Mouse (Mus musculus): Measurements from ENCODE around the gene Ppdpf. TPM values are rescaled to one million over a fixed set of nuclear protein-coding genes. Genes with fewer than 3 reads are reported as not detected.
"Not testable (repeated sequence)": the region's sequence is repeated elsewhere in the genome, so short reads cannot be mapped to it uniquely, and the experiment has no call there.

The Ppdpf gene
- total RNA-seq, 1 experiment from 2014 or later = 79.5 TPM

DNA sequence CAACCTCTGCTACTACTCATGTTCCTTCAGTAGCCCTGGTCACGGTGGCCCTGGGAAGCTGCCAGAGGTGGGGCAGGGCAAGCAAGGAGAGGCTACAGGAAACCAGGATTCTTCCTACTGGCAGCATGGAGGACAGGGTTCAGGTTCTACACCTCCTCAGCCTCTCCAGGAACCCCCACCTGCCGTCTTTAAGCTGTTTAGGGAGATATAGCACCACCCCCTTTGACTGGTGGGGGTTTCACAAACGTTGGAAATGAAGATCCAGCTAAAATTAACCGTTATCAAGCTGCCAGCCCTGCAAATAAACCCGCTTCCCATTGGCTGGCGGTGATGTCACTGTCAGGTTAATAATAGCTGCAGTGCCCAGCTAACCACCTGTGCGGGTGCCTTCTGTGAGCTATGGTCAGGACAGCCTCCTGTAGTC, 27.9 kb upstream of the Ppdpf start:
- no peak for DNase-seq

DNA sequence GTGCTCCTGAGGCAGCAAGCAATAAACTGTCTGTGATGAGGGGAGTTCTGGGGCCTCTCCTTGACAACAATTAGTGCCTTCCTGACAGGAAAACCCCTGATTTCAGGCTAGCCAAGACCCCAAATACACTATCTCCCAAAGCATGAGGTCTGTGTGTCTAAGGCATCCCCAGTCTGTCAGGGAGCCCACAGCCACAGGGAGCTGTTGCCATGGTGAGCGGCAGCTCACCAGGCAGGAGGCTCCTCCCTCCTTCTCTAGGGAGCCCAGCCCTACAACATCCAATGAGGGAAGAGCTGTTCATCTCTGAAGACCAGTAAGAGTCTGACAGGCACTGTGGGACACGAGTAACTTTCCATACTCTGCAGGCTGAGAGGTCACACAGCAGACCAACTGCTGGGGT, 27.3 kb upstream of the Ppdpf start:
- no peak for DNase-seq

GRCm38 (mm10) chr2:181160821-181161220, 26.2 kb upstream of the Ppdpf start:
- DNase-seq = no peak

DNA sequence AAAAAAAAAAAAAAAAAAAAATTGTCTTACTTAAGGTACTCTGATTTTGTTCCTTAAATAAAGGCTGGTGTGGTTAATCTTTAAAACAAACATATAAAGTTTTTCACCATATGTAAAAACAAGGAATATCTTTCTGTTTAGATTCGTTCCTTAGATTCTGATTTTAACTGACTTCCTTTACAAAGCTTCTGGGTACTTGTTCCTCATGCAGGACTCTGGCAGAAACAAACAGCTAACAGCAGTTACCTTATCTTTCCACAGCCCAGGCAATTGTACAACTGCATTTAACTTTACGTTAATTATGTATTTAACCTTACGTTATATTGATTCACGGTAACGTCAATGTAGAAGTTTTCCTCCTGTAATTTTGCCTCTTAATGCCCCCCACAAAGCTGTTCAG, 20.6 kb upstream of the Ppdpf start:
- no peak for DNase-seq

GRCm38 (mm10) chr2:181174646-181175045, 12.4 kb upstream of the Ppdpf start:
- DNase-seq = no peak

- no peak for DNase-seq
Observed at GRCm38 (mm10) chr2:181178015-181178414, 9.0 kb upstream of the Ppdpf start.

- DNase-seq = no peak
Observed at GRCm38 (mm10) chr2:181178471-181178870, 8.6 kb upstream of the Ppdpf start.

GRCm38 (mm10) chr2:181180898-181181297, 6.1 kb upstream of the Ppdpf start:
- no peak for DNase-seq

DNA sequence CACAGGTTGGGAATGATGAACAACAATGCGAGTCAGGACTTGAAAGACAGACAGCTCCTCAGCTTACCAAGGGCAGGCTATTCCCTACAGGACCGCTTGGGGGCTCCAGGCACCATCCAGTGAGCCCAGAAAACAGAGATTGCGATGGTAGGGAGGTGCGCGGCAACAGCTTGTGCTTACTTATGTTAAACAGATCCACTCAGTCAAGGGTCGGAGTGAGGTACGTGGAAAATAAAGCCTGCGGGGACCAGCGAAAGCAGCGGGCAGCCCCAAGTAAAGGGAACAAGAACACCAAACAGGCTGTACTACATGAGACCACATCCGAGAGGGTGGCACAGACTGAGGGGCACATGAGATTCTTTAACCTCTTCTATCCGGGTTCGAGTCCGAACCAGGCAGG, 412 bp upstream of the Ppdpf start:
- peak; percentile 81 for DNase-seq

DNA sequence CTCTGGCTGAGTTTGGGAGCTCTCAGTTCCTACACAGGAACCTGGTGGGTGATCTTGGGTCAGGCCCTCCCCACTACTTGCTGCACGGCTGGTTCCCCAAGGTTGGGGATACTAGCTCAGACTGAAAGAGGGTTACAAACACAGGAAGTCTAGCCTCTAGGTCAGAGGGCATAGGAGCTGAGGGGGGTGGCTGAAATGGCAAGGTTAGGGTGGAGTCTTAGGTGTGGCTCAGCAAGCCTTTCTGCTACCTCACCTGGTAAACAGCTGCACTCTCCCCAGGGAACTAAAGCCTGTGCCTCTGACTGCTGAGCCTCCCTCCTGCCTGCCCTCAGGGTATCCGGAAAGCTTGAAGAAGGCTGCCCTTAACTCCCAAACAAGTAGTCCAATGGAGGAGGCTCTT, 1.6 kb downstream of the Ppdpf start:
- DNase-seq = no peak

- no peak for DNase-seq
Observed at GRCm38 (mm10) chr2:181189321-181189720, 2.3 kb downstream of the Ppdpf start.

DNA sequence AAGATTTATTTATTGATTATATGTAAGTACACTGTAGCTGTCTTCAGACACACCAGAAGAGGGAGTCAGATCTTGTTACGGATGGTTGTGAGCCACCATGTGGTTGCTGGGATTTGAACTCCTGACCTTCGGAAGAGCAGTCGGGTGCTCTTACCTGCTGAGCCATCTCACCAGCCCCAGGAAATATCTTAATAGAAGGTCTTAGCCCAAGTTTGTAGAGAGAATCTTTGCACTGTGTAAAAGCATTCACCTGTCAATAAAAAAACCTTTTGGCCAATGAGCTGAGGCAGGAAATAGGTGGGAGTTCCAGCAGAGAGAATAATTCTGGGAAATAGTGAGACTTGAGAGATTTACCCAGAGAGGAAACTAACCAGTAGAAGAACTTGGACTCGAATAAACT, 4.3 kb downstream of the Ppdpf start:
- not testable (repeated sequence) for DNase-seq

DNA sequence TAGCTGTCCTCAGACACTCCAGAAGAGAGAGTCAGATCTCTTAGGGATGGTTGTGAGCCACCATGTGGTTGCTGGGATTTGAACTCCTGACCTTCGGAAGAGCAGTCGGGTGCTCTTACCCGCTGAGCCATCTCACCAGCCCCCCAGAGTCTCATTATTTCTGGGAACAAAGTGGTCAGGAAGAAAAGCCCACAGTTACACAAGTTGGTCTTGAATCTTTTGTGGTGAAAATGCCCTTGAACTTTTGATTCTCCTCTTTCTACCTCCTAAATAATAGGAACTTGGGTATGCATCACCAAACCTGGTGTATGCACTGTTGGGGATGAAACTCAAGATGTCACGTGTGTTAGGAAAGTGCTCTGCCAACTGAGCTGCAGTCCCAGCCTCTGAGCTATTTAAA, 4.9 kb downstream of the Ppdpf start:
- no peak for DNase-seq

- no peak for DNase-seq
Observed at GRCm38 (mm10) chr2:181193044-181193443, 6.0 kb downstream of the Ppdpf start.

- DNase-seq = no peak
Observed at GRCm38 (mm10) chr2:181196628-181197300, 9.7 kb downstream of the Ppdpf start.

GRCm38 (mm10) chr2:181201606-181202005, 14.6 kb downstream of the Ppdpf start:
- no peak for DNase-seq

DNA sequence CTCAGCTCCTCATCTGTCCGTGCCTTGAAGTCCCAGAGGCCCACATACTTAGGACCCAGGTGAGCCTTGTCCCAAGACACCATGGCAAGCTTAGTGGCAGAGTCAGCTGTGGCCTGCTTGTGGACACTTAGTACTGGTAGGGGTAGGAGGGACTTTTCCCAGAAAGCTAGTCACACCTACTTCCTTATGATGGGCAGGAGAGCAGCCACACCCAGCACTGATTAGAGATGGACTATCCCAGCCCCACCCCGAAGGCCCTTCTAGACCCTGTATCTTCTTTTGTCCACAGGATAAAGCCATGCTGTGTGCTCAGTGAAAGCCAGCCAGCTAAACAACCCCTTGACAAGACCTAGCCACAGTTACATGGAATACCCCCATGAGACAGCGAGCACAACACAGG, 15.4 kb downstream of the Ppdpf start, which contains the start of gene Ptk6:
Gene Ptk6, minus strand, starts transcription at position 368 of the 400 bp plus-strand sequence.
- DNase-seq = no peak

GRCm38 (mm10) chr2:181202886-181203285, 15.8 kb downstream of the Ppdpf start:
- DNase-seq = no peak

- DNase-seq = no peak
Observed at GRCm38 (mm10) chr2:181205678-181206077, 18.6 kb downstream of the Ppdpf start.

DNA sequence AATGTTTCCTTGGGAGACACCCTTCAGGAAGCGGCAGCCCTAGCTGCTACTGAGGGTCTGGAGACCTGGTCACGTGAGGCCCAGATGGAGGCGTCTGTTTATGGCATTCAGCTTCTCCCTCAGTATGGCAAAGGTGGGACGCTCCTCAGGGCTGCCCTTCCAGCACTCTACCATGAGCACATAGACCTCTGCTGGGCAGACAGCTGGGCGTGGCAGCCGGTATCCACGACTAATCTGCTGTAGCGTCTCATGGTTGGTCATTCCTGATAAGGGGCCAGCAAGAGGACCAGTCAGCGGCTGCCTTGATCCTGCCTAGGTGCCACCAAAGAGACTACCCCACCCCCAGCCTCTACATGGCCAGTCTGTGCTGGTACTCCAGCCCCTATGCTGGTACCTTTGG, 19.1 kb downstream of the Ppdpf start:
- DNase-seq = no peak

- DNase-seq = peak; percentile 14
Observed at GRCm38 (mm10) chr2:181212389-181213020, 25.5 kb downstream of the Ppdpf start.

DNA sequence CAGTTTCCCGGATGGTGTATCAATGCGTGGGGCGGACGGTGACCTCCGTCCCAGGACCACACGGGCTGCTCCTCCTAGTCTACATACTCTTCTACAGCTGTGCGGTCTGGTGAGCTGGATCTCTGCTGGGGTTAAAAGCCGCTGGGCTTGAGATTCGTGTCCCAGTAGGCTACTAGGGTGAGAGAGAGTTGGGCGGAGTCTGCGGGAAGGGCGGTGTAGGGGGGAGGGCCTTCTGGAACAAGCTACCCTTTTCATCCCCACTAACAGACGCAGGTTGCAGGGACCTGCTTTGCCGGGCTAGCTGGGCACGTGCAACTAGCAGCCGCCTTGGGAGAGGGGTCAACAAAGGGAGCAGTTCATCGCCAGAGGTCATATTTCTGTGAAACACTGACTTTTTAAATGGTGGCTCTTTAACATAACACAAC, 26.0 kb downstream of the Ppdpf start, which contains the start of gene Srms:
Gene Srms, minus strand, starts transcription at position 165 of the 425 bp plus-strand sequence.
- peak; percentile 48 for DNase-seq

DNA sequence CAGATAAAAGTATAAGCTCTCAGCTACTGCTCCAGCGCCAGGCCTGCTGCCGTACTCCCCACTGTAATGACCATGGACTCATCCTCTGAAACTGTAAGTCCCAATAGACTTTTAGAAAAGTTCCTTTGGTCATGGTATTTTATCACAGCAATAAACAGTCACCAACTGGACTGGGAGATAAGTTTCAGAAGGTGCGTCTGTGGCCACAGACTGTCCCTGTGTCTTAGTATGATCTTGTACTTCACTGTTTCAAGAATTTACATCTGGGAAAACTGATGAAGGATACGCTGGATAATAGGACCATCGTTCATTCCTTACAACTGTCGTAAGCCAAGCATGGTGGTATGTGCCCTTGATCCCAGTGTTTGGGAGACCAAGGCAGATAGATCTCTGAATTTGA, 29.0 kb downstream of the Ppdpf start:
- DNase-seq = no peak

DNA sequence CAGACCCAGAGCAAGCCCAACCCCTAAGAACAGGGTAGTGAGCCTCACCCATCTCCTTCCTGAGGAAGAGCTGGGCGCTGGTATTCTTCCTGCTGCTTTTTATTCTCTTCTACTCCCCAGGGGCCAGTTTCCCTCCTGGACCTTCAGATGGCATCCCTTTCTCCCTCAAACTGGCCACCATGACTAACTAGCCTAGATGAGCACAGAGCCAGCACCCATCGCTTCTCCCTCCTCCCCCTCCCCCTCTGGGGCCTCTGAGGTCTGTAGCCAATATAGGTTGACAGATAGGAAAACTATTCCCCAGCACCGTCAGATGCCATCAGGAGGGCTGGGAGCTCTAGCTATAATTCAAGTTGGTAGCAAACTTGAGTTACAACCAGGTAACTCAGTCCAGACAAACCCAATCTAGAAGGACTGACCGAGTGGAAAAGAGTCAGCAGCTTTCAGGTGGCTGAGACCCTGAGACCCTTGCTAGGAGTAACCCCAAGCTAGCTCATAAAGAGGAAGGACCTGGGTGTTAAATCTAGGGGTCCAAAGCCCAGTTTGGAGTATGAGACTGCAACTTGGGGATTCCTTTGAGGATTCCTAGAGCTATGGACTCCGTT, 31.9 kb downstream of the Ppdpf start:
- DNase-seq = no peak

Data from adrenal gland, postnatal 25 days (tissue).